Mouse (Mus musculus): Measurements from ENCODE around the gene Slc2a12. TPM values are rescaled to one million over a fixed set of nuclear protein-coding genes. Genes with fewer than 3 reads are reported as not detected.

Gene Slc2a12
- total RNA-seq, 4 experiments from 2014 or later: 3.0 to 6.4 (median 4.8) TPM

DNA sequence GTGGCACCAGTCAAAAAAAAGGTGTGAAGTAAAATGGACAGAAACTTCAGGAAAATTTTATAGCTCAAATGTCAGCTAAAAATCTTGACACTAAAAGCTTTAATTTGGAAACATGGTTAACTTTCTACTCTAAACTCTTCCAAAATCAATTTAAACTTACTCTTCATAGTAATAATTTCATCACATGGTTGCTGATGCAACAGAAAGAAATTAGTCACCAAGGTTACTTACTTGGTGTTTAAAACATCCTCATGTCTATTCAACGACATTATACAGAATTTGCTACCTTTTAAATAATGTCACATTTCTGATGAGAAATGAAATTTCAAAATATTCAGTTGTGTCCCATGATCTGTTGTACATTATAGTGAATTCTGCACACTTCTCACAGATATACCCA, 83.4 kb downstream of the Slc2a12 start:
- DNase-seq (ENCODE audit: low spot score in 2 of 2): no peak

DNA sequence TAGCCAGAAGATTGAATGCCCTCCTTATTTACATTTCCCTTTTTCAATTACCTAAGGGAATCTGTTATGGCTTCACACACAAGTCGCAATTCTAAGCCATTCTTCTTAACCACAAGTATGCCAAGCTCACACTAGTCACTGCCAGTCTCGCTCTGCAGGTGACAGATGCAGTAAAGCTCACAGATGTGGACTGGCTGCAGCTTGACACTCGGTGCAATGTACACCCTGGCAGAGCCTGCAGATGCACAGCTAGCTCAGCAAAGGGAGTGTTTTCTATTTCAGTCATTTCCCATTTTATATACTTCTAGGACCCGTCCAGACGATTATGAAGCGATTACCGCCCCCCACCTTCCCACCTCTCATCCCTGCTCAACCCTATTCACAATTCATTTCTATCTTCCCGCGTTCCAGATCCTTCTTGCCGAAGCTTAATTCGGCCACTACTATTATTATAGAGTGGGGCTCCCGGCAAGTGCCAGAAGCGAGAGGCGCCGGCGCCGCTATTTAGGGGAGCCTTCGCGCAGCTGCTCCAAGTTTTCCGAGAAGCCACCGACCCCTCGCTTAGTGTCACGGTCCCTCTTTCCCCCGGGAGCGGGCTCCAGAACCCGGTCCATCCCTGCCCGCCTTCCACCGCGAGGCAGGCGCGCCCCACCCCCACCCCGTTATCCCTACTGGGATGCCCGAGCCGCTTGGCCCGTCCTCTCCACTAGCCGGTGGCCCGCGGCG, 85.6 kb downstream of the Slc2a12 start:
- DNase-seq (ENCODE audit: low spot score in 2 of 2): no peak

DNA sequence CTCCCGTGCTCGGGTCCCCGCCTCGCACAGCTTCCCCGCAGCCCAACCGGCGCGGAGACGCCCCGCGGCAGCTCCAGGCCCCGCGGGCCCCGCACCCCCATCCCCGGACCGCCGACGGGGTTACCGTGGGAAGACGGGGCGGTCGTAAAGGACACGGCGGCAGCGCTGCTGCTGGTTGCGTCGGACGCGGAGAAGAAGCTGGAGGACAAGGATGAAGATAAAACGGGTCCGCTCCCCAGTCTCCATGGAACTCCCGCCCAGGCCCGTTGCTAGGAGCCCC, 86.1 kb downstream of the Slc2a12 start:
- no peak for DNase-seq (ENCODE audit: low spot score in 2 of 2)

DNA sequence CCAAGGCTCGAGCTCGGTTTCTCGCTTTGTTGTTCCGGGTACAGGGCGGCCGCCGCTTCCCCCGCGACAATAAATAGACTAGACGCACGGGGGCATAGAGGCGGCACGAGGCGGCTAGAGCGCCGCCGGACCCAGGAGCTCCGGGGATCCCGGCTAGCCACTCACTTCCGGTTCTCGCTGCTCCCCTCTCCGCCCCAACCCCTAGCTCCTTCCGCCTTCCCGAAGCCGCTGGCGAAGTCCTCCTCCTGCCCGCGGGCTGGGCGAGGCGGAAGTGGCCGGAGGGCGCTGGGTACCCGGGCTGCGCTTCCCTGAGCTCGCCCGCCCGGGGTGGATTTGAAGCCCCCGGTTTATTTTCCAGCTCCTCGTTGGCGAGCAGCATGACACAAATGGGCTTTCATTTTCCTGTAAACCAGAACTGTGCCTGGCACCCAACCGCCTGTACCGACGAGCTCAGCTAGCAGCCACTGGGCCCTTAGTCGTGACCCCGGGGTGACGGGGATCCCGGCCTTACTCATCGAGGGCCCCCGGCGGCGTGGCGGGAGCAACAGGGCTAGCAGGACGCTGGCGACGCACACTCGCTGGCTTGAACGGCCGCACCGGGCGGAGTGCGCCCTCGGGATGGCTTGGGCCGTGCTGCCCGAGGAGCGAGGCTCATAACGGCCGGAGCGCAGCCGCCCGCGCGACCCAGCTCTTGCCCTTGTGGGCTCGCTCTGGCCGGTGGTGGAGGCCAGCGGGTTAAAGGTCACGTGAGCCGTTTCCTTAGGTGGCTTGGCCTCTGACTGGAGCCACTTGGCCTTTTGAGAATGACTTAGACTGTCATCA, 86.7 kb downstream of the Slc2a12 start, which contains the start of gene Tbpl1:
Gene Tbpl1 (minus strand): TSS at position 667 of the 822 bp plus-strand sequence.
- DNase-seq (ENCODE audit: low spot score in 2 of 2): peak; percentile 93 to 95

DNA sequence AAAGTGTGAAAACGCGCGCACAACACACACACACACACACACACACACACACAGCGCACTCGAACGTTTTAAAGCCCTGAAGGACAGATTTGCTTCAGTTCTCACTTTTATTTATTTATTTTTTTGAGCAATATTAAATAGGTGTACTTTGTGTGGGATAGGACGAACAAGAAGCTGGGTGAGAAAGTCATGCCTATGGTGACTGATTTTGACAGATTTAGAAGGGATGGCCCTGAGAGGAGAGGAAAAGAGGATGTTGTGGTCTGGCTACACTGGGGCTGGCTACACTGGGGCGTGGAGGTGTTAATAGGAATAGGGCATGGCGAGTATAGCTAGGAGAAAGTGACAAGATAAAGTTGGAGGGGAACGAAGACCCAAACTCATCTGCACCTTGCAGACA, 87.4 kb downstream of the Slc2a12 start:
- no peak for DNase-seq (ENCODE audit: low spot score in 2 of 2)

DNA sequence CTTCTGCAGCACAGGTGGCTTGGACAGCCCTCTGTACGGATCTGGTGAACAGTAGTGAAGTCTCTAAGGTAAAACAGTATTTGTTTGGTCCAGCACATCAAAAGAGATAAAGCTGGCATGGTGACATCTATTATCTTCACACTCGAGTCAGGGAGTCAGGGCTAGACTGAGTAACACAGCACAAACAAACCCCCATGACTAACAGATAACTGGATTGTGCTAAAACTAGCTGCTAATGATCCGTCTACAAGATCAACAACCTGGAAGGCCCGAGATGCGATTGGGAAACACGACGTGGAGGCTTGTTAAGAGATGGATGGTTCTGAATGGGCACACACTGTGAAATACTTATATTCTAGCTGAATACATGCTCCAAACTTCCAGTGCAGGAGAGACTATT, 101.1 kb downstream of the Slc2a12 start:
- DNase-seq (ENCODE audit: low spot score in 2 of 2): no peak

DNA sequence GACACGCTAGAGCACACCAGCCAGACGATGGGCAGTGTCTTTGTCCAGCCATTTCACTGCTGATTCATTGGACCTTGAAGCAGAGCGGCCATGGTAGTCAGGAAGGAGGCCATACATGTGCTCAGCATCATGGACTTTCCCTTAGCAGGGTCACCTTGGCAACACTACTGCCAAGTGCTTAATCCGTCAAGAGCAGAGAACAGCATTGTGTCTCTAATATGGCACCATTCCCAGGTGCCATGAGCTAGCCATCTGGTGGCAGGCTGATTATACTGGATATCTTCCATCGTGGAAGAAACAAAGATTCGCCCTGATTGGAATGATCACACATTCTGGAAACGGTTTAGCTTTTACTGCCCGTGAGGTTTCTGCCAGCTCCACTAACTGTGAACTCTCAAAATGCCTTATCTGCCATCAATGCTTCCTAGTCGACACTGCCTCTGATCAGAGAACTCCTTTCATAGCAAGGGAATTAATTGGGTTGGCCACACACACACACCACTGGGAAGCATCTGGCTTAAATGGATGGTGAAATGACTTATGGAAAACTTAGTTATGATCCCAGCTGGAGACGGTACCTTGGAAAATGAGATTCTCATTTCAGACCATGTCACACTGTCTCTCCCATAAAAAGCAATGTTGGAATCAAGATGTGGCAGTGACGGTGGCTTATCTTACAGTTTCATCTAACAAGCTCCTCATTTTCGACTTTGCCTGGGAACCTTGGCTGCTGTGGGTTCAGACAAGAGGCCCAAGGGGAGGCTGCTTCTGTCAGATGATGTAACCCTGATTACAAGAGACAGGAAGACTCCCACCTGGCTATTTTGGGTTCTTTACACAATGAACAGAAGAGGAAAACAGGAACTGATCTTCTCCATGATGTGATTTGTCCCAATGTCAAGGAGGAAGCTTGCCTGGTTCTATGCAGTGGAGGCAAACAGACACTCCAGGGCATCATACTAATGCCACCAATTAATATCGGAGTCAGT, 101.8 kb downstream of the Slc2a12 start:
- peak; percentile 81 to 85 for DNase-seq (ENCODE audit: low spot score in 2 of 2)

DNA sequence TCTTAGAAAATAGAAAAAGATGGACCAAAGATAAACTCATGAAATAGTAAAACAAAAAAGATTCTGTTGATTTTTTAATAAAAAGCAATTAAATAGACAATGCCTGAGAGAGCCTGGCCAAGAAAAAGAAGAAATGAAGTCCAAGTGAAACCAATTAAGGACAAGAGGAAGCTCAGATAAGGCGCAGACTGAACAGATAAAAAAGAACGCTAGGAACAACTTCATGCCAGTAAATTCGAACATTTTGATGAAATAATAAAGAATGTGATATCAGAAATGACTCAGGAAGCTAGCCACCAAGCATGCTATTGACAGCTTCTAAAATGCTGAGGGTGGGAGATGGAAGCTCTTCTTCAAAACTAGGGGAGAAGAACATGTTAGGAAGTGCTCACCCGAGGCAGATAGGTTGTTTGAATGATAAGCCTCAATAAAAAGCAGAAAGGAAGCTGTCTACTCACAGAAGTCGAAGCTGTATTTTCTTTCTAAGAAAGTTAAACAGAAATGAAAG, 106.4 kb downstream of the Slc2a12 start:
- no peak for DNase-seq (ENCODE audit: low spot score in 2 of 2)

Small RNA genes within 50 kb of the gene (microRNA-seq; reads per million reads assigned to microRNA genes)
- gene Mir7663: 0 to 0.51 reads per million in 2 experiments

Other genes with a start within 250 kb of the Slc2a12 start
- 10 to 100 TPM; 60.5 to 63.9 (median 62.8) TPM for gene Tbpl1, start 86.9 kb downstream of the Slc2a12 start, total RNA-seq (2022)
- gene Tcf21, start 175.2 kb downstream of the Slc2a12 start, total RNA-seq (2022): not detected